Mouse (Mus musculus) kidney, postnatal 14 days (tissue): Measurements from ENCODE around the gene Mbtd1.
"Not testable (repeated sequence)": the region's sequence is repeated elsewhere in the genome, so short reads cannot be mapped to it uniquely, and the experiment has no call there.

Experiments used
- DNase-seq: peaks from one replicate; pipeline ENCODE4 v3.0.0; 2022; ENCODE audit warnings: mixed read lengths

Mbtd1 gene

GRCm38 (mm10) chr11:93885572-93886410 lies at the start of gene Mbtd1, which contains the start of gene Utp18:
Mbtd1 (plus strand) TSS chr11:93885852.
Utp18 (minus strand) TSS chr11:93885766.
- DNase-seq: peak; percentile 99

DNA sequence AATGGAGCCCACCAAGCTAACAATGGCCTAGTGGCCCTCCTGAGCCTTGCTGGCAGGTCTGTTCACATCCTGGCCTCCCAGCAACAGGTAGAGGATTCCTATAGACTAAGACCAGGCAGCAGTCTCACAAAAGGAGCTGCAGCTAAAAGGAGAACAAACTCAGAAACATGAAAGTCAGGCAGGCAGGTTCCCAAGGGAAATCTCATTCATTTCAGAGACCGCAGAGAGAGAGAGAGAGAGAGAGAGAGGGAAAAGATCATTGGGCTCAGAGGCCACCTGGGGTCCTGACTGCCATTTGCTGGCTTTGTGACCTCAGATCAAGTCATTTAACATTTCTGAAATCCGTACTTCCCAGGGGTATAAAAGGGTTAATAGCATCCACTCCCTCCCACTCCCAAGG lies 38.3 kb upstream of the Mbtd1 start:
- DNase-seq: no peak

DNA sequence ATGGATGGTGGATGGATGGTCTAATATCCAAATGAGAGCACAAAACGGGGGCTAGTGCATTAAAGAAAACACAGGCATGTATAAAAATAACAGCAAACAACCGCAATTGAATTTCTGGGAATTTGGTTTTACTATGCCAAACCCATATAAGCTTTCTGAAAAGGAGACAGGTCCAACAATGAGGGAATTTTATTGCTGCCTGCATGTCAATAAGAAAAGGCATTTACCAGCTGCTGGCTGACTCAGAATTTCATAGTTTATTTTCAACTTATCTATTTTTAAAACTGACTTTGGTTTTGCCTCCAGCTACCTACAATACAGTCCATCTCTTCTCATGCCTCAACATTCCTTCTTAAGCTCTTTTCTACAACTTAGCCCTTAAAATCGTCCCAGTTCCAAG lies 33.1 kb upstream of the Mbtd1 start:
- DNase-seq: no peak

DNA sequence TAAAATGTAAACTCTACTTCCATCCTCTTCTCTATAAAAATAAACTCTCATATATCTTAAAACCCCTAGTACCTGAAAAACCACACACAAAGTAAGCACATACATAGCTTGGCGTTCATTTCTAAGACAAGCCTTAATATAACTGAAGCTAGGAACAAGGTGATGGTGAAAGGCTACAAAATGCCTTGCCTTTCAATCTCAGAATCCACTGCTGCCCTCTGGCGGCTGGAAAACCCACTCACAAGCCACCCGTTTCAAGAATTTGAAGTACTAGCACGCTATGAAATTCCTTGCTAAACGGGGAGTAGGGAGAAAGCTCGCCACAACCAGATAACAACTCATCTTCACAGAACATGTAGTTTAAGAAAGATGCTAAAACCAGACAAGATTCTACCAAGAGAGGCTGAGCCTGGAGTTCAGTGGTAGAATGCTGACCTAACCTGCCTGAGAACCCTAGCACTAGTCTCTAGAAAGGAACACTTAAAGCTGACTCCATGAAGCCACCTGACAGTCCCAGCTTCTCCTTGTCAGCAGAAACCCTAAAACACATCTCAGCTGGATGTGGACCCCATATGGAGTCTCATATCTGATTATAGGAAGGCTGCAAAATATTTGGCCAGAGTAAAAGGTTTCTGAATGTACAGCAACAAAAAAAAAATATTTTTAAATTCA lies 29.2 kb upstream of the Mbtd1 start:
- peak; percentile 72 for DNase-seq

DNA sequence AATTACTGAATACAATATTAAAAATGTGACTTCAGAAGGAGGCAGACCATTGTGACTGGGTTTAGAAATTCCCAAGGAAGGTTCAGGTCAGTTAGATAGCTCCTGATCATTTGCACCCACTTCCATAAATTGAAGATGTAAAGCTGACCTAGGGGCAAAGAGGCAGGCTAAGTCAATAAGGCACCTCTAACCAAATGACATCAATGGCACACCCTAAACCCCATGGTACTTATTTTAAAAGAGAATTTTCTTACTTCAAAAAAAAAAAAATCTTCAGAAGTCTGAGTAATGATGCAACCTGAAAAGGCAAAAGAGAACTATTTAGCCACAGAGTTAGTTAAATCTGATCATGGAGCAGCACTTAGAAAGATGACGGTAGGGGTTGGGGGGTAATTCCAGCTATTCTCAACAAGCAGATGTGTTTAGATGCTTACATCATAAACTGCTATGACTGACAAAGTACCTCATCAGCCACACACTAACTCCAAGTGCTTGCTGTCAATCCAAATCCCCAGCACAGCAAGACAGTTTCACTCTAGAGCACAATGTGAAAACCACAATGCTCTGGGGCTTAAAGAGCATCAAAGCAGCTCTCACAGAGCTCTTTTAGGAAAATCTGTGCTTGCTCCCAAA lies 25.0 kb upstream of the Mbtd1 start:
- no peak for DNase-seq

- DNase-seq: no peak
These were observed 24.5 kb upstream of the Mbtd1 start for GRCm38 (mm10) chr11:93861193-93861592.

- no peak for DNase-seq
These were observed 23.5 kb upstream of the Mbtd1 start for GRCm38 (mm10) chr11:93862045-93862623.

- DNase-seq: no peak
These were observed 23.0 kb upstream of the Mbtd1 start for GRCm38 (mm10) chr11:93862638-93863037.

DNA sequence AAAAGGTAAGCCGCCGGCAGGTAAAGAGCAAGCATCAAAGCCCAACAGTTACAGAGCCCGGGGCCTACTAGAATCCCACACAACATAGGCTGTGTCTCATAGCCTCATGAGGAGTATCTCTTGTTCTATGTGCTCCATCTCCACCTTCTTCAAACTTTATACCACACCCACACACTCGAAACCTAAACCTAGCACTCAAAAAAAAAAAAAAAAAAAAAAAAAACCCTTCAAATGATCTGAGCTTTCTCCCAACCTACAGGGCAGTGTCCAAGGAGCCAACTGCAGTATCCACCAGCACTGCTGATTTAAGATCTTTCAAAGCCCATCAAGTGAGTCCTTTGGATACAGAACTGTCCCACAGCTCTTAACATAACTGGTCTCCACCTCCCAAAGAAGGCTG lies 1.6 kb upstream of the Mbtd1 start:
- DNase-seq: no peak

DNA sequence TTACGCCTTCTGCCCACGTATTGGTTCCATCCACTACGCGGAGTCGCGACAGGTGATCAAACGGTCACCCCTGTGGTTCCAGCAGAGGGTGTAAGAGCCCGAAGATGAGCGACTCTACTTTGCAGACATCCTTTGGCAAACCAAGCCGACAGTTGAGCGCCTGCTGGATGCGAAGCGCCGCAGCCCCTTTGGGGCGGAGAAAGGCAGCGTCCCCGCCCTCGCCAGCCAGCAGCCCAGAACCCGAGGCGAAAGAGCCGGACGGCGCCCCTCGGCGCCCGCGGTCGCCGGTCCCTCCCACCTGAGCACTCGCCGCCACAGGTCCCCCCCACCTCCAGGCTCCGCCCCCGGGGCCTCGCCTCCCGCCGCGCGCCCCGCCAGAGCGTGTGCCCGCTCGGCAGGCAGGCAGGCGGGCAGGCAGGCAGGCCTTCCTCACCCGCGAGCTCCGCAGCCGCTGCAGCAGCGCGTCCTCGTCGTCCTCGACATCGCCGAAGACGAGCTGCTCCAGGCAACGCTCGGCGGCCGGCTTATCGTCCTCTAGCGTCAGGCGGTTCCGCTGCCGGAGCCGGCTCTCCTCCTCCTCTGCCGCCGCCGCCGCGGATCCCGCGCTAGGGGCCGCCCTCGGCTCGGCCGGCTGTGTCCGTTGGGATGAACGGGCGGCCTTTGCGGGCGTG lies 616 bp upstream of the Mbtd1 start:
- peak; percentile 77 for DNase-seq

DNA sequence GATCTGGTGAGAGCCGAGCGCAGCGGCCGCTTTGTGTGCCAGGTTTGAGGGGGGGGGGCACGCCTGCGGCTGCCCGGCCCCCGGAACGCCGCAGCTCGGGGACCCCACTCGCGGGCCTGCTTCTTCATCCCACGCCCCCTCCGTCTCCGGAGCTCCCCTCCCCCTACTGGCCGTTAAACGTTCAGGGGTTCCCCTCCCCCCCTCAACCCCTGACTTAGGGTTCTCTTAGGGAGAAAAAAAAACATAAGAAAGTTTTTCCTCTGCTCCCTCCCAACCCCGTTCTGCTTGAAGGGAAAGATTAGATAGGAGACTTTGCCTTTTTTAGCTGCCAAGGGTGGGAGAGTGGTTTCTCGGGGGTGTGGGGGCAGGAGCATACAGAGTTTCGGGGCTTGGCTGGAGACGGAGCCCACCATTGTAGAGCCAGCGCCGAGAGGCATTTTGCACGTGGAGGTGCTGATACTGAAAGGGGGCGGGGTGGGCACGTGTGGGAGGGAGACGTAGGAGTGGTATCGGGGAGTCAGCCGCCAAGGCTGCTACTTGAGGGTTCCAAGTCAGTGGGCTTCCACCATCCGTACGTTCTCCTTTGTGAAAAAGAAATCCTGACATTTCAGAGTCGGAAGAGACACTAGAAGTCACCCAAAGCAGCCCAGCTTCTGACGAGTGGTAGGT lies 893 bp downstream of the Mbtd1 start:
- peak; percentile 33 for DNase-seq

GRCm38 (mm10) chr11:93887080-93887447 lies 1.4 kb downstream of the Mbtd1 start:
- DNase-seq: no peak

GRCm38 (mm10) chr11:93897732-93898131 lies 12.1 kb downstream of the Mbtd1 start:
- no peak for DNase-seq

- DNase-seq: no peak
These were observed 21.2 kb downstream of the Mbtd1 start for GRCm38 (mm10) chr11:93906834-93907233.

DNA sequence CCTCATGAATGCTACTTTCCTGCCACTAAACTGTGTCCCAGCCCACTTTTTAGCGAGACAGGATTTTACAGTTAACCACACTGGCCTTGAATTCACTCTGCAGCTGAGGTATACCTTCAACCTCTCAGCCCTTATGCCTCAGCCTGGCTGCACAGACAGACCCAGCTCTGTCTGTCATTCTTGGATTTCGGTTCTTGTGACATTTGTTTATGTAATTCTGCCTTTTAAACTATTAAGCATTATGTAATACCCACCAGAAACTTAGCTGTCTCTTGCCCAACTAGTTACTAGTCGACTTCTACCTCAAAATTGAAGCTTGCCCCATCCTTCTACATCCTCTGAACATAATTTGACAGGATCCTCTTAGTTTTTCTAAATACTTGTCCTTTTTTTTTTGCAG lies 22.2 kb downstream of the Mbtd1 start:
- DNase-seq: no peak

- DNase-seq: no peak
These were observed 23.2 kb downstream of the Mbtd1 start for GRCm38 (mm10) chr11:93908829-93909228.

DNA sequence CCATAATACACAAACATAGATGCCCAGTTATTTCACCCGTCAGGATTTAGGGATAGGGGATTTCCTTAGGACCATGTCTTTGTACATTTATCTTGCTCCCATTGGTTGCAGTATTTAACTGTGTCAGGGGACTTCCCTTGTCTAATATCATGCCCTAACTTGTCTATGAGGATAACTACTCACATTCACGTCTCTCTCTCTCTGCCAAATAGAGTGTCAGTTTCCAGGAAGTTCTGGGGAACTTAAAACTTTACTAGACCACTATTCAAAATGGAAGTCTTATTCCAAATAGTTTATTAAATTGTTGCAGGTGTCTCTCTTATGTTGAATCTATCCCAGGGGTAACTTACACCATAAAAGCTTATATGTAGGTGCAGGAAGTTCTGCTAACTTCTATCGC lies 26.0 kb downstream of the Mbtd1 start:
- DNase-seq: no peak

GRCm38 (mm10) chr11:93915019-93915418 lies 29.4 kb downstream of the Mbtd1 start:
- not testable (repeated sequence) for DNase-seq

DNA sequence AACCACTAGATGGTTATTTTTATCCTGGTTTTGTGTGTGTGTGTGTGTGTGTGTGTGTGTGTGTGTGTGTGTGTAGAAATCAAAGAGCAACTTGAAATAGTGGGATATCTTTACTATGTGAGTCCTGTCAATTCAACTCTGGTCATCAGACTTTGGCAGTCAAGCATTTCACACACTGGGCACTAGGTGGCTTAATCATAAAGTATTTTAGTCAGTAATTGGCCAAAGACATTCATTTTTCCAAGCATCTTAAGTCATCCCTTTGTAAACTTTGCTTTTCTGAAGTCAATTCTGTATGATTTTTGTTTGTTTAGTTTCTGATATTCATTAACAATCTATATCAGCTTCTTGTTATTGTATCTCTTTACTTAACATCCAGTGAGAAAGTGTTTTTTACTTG lies 43.5 kb downstream of the Mbtd1 start:
- no peak for DNase-seq

GRCm38 (mm10) chr11:93940906-93941305 lies 55.3 kb downstream of the Mbtd1 start:
- DNase-seq: no peak

- no peak for DNase-seq
These were observed 59.3 kb downstream of the Mbtd1 start for GRCm38 (mm10) chr11:93944986-93945385.

GRCm38 (mm10) chr11:93948887-93949567 lies 63.4 kb downstream of the Mbtd1 start:
- DNase-seq: no peak
